Comparison of ENCODE assay signal across 27 mouse cellular contexts in genomic region chr14:120560416-120560815, GRCm38 (mm10).
A peak's percentile ranks its signal among the peaks of the same experiment; 100 is the strongest.
DNase-seq lines count a peak whose midpoint lies in the region; ATAC-seq and TF ChIP-seq lines count a peak whose summit lies in the region.
"Had no signal": no experiment of that assay in that cellular context is flagged by ENCODE, and none has a peak within 500 bp of the region (broad histone marks: within the 10 kb centered on the region; RNA-seq: fewer than 3 reads in every experiment).

No protein-coding gene starts in this region.

- no peak overlapping the region for H3K4me3 ChIP-seq in layer of hippocampus, adult 2 months
- no peak overlapping the region for H3K4me3 ChIP-seq in gastrocnemius, adult 2 months
- H3K4me3 ChIP-seq: embryonic facial prominence, embryonic 13.5 days; embryonic facial prominence, embryonic 15.5 days; erythroblast, embryonic 14.5 days; forebrain, embryonic 10.5 days; forebrain, embryonic 12.5 days had no signal

- intact Hi-C loops in gastrocnemius, adult 2 months (cut with DNase I), result no loop called here

- no peak for DNase-seq in frontal cortex, postnatal 25 days (ENCODE audit: low spot score in 2 of 2)
- no peak for DNase-seq in layer of hippocampus, adult 2 months (ENCODE audit: low spot score in 2 of 2)
- DNase-seq in layer of hippocampus, postnatal 14 days (ENCODE audit: low spot score in 2 of 2), result no peak
- peak; percentile 28 for DNase-seq in right cerebral cortex, adult 18-20 months
- DNase-seq in right cerebral cortex, postnatal 10 days (ENCODE audit: low spot score in 2 of 2), result no peak
- DNase-seq in gastrocnemius, adult 2 months, result no peak
- DNase-seq: adrenal gland, adult 8-10 months; adrenal gland, postnatal 14 days; adrenal gland, postnatal 36 days; B cell, adult 2 months; cerebellum, adult 11 months; cerebellum, adult 18-20 months; cerebellum, adult 8-10 months; cerebellum, adult 9-11 months; cerebellum, postnatal 14 days; cerebellum, postnatal 36 days; embryo, embryonic 11 days had no signal

- no peak for TF ChIP-seq CTCF in layer of hippocampus, adult 2 months (conservative IDR thresholded peaks at IDR 0.05)
- TF ChIP-seq CTCF in gastrocnemius, adult 2 months (IDR thresholded peaks at IDR 0.05), result no peak

- ATAC-seq in frontal cortex, adult (ENCODE audit: low TSS enrichment), result peak; percentile 86
- ATAC-seq: activated CD4-positive, CD25-positive, alpha-beta regulatory T cell, adult 4 months; CD4-positive, CD25-positive, alpha-beta regulatory T cell, adult 4 months; forebrain, embryonic 14.5 days; Patski had no signal

- peak overlapping the region; percentile 79; the same call in 1 of the 2 replicates for H3K27ac ChIP-seq in layer of hippocampus, adult 2 months
- H3K27ac ChIP-seq in gastrocnemius, adult 2 months, result no peak overlapping the region
- H3K27ac ChIP-seq: embryonic facial prominence, embryonic 13.5 days; embryonic facial prominence, embryonic 15.5 days; forebrain, embryonic 10.5 days; forebrain, embryonic 12.5 days had no signal
